Mouse (Mus musculus): Measurements from ENCODE around the gene C5ar2.
"Not testable (repeated sequence)": the region's sequence is repeated elsewhere in the genome, so short reads cannot be mapped to it uniquely, and the experiment has no call there.

The C5ar2 gene

DNA sequence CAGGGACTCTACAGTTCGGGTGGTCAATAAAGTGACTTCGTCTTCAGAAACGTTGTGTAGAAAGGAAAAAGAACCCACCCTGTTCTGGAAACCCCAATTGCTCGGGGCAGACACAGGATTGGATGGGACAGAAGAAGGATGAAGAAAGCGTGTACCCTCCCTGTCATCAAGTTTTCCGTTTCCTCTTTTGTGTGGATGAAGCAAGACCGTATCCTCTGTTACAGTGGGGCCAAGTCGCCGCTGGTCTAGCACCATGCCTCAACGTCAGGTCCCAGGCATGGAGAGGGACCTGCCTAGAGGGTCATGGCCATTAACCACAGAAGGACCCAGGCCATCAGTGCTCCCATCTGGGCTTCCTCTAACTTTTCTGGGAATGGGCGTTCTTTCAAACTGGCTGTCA is 13.9 kb upstream of the C5ar2 start:
- DNase-seq (ENCODE audit: low read depth): no peak

DNA sequence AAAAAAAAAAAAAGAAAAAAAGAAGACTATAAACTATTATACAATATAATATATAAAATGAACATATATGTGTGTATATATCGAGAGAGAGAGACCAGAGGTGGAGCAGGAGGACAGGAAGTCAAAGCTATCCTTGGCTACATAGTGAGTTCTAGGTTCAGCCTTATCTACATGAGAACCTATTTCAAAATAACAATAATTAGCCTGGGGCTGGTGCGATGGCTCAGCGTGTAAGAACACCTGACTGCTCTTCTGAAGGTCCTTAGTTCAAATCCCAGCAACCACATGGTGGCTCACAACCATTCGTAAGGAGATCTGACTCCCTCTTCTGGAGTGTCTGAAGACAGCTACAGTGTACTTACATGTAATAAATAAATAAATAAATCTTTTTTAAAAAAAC is 12.0 kb upstream of the C5ar2 start:
- not testable (repeated sequence) for DNase-seq (ENCODE audit: low read depth)

DNA sequence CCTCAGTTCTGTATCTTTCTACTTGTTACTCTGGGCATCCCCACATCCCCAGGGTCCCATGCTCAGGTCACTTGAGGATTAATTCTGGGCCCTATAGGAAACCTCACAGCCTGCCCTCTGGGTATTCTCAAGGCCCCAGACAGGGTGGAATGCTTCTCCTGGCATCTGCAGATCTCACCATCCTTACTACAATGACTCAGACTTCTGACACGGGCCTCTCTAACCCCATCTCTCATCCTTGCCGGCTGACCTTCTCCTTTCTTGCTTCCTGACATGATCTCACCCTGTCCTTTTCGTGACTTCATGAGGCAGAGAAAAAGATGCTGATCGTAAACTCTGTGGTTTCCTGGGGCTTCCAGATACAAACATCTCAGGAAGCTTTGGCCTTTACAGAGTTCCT is 10.2 kb upstream of the C5ar2 start:
- DNase-seq (ENCODE audit: low read depth): no peak

DNA sequence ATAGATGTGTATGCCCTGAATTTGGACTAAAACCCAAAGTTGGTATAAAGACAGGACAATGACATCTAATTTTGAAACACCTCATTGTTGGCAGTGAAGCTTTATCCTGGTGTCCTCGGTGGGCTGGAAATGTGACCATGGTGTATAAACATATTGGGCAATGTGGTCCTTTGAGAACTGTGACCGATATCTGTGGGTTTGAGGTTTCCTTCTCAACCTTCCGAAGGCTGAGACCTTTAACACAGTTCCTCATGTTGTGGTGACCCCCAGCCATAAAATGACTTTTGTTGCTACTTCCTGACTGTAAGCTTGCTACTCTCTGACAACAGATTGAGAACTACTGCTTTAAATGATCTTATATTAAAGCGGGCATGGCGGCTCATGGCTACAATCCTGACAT is 6.7 kb upstream of the C5ar2 start:
- no peak for DNase-seq (ENCODE audit: low read depth)

DNA sequence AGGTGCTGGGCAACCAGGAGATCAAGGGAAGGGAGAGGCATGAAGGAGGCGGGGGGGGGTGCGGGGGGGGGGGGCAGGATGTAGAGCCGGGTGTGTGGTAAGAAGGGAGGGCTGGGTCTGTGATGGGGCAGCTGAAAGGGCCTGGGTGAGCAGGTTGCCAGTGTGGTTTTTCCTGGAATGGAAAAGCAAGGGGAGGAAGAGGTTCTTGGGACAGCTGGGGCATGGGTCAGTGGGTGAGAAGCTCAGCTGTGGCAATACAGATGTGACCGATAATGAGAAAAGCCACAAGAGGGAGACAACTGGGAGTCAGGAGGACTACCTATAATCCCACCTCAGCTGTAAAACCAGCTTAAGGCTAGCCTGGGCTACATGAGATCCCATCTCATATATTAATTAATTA is 2.0 kb upstream of the C5ar2 start:
- DNase-seq (ENCODE audit: low read depth): no peak

DNA sequence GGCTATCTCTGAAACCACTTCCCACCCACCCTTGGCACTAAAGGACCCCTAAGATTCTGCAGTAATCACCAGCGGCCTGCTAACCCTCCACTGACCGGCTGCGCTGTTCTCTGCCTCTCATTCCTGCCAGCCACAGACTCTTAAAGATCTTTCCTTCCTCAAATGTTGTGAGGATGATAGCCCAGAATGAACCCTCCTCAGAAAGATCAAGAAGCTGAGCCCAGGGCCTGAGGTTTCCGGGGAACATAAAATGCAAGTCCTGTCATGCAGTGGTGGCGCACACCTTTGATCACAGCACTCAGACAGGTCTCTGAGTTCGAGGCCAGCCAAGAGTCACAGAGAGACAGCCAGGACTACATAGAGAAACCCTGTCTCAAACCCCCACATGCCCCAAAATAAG is 1.8 kb downstream of the C5ar2 start:
- no peak for DNase-seq (ENCODE audit: low read depth)

DNA sequence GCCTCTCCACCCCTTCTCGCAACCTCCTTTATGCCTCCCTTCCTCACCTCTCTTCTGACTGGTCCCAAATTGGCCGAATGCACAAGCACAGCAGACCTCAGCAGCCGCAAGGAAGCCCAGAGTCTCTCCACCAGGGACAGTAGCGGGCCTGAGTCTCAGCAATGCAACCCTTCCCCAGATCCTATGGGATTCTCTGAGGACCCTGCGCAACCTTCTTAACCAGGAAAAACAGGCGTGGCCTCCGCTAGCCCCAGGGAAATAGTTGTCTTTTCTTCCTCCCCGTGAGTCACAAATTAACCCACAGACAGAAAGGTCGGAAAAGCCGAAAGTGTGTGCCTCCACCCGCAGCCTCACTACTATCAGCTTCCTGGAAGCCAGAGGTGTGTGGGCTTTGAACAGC is 2.2 kb downstream of the C5ar2 start:
- DNase-seq (ENCODE audit: low read depth): no peak

DNA sequence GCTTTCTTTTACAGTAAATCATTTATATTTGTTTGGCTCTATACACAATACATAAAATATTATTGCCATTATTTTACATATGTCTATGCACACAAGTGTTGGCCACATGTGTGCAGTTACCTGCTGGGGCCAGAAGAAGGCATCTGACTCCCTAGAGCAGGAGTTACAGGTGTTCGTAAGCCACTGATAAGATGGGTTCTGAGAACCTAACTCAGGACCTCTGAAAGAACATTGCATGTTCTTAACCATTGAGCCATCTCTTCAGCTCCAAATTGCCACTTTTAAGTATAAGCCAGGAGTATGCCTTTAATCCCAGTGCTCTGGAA is 3.0 kb downstream of the C5ar2 start:
- no peak for DNase-seq (ENCODE audit: low read depth)

DNA sequence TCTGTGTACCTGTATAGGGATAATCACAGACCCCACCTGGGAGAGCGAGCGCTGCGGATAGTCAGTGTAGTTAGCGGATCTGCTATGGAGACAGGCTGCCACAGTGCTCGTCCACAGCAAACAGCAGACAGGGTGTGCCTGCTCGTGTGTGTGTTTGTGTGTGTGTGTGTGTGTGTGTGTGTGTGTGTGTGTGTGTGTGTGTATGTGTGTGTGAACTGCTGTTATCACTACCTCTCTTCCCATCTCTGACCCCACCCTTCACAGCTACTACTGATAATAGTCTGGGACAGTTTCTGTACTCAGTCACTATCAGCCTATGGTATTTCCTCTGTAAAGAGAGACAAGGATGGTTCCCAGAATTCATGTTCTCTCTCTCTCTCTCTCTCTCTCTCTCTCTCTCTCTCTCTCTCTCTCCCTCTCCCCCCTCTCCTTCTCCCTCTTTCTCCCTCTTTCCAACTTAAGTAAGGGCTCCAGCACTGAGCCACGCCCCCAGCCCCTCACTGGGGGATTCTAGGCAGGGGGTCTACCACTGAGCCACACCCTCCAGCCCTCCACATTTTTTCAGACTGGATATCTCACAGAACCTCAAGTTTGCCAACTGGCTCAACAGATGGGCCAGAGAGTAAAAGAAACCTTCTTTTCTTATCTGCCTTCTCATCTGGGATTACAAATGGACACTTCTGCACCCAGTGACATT is 3.5 kb downstream of the C5ar2 start:
- no peak for DNase-seq (ENCODE audit: low read depth)

DNA sequence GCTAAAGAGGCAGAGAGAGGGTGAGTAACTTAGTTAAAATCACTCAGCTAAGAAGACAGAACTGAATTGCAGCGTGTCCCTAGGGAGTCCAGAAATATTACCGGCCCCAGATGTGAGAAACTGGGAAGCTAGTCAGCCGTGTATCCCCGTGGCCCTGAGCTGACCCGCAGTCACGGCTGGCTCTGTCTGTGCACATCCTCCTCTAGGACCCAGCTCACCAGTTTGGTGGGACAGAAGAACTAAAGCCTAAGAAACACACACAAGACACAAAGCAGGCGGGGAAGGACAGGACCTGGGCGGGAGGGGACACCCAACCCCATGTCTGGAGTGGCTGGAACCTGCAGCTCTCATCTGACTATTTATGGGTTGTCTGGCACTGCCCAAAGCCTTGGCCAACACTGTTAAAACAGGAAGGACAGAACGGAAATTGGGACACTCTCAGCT is 4.4 kb downstream of the C5ar2 start:
- no peak for DNase-seq (ENCODE audit: low read depth)

DNA sequence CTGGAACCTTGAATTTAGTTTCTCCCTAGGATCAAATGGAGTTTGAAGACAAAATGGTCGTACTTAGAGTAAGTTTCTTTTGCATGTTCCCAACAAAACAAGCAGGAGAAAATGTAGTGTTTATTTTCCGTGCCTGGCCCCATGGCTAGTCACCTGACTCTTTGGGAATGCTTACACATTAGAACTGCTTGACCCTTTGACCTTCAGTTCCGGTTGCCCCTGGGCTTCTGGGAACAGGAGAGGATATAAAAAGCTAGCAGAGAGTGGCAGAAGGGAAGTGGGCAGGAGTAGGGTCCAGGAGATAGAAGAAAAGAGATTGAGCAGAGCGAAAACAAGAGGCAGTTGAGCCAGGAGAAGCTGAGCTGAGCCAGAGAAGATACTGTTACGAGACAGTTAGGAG is 14.1 kb downstream of the C5ar2 start:
- no peak for DNase-seq (ENCODE audit: low read depth)

DNA sequence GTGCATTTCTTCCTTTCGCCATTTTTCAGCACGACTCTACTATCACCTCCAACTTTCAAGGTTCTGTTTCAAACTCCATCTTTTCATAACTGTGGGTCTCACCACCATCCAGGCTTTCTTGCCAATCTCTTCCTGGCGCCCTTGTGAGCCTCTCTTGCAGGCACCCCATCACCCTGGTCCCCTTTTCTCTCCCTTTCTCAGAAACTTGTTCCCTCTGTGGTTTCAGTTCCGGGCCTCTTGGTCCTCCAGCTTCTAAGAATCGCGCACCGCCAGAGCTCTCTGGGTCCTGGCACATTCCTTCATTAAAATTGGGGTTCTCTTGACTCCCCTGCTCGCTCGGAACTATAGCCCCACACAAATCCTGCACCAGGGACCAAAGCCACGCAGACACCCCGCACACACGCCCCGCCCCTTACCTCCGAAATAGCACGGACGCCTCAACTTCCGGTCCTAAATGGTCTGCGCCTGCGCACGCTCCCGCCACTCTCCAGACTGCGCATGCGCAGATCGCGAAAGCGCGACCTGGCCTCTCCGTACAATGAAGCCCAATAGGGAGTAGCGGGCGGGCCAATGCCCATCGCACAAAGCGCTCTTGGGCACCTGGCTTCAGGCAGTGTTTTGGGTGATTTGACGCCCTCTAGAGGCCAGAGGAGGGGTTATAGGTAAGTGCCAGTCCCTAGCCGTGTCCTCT is 22.2 kb downstream of the C5ar2 start, which contains the start of gene Dhx34:
Gene Dhx34, minus strand, starts transcription at position 456 of the 691 bp plus-strand sequence.
- peak; percentile 99 for DNase-seq (ENCODE audit: low read depth)

DNA sequence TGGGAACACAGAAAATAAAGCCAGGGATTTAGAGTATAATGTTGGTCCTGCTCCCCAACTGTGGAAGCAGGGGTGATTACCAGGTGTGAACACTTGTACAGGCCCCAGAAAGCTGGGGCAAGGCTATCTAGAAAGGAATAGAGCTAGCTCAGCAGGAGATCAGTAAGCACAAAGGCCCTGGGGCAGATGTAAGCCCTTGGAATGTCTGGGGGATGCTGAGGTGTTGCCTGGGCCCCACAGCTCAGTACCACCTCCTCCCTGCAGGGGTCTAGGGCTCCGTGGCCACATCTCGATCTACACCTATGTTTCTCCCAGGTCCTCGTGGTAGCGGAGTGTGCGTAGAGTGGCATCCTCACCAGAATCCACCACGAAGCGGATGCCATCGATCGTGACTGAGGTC is 30.0 kb downstream of the C5ar2 start:
- DNase-seq (ENCODE audit: low read depth): no peak

DNA sequence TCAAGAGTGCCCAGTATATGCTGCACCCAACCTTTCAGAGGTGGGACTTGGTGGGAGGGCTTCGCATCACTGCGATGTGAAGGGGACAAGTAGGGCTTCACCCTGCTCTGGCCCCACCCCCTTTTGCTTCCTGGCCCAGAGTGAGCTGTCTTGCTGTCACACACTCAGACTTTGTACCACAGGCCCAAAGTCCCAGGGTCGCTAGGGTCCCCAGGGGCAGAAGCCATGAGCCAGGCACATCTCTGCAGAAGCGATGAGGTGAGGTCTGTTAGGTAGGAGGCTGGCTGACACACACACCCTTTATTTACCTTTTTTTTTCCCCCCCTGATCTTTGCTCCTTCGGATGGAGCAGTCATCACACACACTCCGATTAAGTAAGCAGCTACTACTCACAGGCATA is 30.8 kb downstream of the C5ar2 start:
- no peak for DNase-seq (ENCODE audit: low read depth)

DNA sequence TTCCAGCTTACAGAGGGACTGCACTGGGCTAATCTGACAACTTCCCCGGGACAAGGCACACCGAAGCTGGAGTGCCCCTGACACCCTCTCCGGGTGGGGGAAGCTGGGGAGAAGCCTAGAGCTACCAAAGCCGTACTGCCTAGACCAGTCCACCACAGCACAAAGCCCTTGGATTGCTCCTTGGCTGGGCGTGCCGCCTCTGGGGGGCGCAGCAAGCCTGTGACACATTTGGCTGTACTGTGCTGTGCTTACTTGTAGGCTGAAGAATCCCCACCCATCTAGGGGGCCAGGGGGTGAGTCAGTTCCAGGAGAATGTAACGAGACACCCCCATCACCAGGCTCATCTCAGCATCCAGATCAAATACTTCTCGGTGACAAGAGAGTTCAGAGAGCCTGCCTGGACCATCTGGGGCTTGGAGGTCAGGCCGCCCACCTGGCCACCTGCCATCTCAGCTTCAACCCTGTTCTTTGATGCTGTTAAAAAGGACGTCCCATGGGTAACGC is 33.0 kb downstream of the C5ar2 start:
- DNase-seq (ENCODE audit: low read depth): no peak

DNA sequence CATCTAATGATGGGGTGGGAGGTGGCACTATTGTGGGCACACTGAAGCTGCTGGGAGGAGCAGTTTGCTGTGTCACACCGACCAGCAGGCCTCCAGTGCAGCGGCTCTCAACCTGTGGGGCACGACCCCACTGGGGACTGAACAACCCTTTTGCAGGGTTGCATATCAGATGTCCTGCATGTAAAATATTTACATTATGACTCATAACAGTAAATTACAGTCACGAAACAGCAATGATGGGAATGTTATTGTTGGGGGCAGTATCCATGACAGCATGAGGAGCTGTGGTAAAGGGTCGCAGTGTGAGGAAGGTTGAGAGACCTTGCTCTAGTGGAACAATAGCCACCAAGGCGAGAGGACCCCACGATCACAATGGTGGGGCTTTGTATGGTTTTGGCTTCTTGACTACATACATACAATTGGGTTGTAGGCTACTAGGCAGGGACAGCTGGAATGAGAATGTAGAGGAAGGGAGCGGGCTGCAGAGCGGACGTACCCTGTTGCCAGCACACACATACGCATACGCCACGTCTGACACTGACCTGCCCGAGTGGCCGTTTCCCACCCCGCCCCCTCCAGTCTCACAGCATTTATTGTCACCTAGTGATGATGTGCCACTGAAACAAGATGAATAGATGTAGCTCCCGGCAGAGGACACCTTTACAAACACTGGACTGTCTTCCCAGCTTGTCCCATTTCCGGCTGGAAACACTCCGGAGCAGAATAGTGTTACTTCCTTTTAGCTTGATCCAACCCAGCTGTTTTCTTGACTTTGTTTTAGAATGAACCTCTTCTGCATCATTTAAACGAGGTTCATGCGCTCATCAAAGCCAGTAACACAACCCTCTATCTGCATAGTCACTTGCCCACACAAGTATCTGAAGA is 34.9 kb downstream of the C5ar2 start:
- DNase-seq (ENCODE audit: low read depth): no peak

DNA sequence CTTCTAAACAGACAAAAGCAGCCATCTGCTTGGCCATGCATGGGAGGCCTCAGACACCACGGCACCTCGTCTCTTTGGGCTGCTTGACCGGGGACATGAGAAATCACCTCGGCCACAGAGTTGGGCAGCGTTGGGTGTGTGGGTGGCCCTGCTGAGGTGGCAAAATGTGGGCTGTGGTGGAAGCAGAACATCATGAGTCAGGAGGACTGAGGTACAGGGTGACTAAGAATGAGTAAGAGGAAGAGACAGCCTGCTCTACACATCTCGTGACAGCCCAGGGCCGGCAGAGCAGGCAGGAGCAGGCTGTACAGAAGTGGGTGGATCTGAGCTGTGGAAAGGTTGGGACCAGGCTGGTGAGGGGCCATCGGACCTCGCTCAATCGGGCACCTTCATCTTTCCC is 36.5 kb downstream of the C5ar2 start:
- DNase-seq (ENCODE audit: low read depth): peak; percentile 73

DNA sequence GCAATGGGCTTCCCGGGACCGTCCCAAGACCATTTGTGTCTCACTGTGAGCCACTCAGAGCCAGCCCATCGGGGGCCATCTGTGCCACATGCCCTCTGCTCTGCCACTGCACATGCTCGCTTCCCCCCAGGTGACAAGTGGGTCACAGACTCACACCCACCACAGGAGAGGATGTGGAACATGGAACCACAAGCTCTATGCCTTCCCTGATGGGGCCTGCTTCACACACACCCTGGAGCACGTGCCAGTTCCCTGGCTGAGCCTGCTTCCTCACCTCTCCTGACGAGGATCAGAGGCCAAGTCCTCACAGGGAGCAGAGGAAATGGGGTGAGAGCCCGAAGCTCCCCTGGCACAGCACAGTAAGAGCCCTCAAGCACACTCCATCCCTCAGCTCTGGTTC is 36.9 kb downstream of the C5ar2 start:
- peak; percentile 63 for DNase-seq (ENCODE audit: low read depth)

DNA sequence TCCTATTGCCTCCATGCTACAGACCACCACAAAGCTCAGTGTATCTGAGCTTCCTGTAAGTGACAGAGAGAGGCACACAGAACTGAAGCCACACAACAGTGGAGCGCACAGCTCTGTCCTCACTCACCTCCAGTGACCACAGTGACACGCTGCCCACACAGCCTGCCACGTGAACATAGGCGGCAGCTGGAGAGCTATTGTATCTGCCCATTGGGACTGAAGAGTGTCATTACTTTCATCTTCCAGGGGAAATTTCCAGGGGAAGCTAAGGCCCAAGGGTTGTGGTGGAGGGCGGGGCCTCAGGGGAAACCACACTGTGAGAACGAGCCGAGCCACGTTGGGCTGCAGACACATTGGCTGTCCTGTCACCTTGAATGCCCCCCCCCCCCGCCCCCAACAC is 39.2 kb downstream of the C5ar2 start:
- peak; percentile 71 for DNase-seq (ENCODE audit: low read depth)

DNA sequence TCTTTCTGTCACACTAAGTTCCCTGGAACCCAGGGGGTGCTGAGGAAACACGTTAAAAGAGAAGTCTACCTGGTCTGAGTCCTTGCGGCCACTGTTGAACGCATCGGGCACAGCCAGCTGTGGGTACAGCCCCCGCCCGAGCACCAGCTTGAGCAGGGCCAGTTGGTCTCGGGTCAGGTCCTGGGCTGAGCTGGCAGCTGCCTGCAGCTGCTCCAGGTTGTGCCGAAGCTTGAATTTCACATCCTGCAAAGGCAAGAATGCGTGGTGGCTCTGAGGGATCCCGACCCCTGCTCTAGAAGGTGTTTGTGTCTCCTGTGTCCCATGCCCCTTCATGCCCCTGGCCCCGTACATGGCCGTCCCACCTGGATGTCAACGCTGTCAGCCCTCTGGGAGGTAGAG is 40.5 kb downstream of the C5ar2 start:
- DNase-seq (ENCODE audit: low read depth): no peak

DNA sequence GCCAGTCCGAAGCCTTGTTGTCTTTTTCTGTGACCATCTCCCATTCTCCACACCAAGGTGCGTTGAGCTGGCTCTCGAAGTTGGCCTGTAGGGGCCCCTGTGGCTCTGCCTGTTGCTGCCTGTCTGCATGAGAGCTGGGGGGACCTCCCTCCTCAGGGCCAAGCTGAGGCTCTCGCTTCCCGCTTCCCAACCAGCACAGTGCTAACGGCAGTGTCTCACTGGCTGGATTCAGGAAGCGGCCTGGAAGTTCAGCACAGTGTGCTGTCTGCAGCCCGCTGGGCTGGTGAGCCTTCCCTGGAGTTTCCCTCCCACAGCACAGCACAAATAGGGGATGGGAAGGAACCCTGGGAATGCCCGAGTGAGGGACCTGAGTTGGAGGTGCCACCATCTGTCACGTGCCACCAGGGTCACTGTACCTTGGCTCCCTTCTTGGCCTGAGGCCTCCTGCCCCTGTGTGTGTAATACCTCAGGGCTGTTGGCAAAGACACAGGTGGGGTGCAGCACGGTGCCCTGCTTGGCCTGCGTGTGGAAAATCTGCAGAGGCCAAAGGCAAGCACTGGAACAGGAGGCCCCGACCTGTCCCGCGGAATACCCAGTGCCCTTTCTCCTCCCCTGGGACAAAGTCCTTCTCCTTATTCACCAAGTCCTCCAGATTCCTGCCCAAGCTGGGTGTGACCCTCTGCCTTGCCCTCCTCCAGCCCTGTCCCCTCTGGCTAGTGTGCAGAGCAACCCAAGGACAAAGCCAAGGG is 41.0 kb downstream of the C5ar2 start:
- no peak for DNase-seq (ENCODE audit: low read depth)

DNA sequence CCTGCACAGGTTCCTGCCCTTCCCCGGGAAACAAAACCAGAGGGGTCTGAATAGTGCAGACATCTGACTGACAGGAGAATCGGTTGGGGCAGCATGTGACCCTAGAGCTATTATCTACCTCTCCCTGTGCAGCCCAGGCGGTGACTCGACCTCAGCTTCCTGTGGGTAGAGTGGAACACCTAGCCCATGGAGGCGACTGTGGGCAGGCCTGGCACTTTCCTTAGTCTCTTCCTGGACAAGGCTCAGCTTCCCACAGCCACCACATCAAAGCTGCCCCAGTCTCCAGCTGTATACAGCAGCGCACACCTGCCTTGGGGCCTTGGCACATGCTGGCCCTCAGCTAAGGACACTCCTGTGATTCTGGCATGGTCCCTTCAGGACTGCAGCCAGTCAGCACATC is 42.8 kb downstream of the C5ar2 start:
- peak; percentile 49 for DNase-seq (ENCODE audit: low read depth)
